Mouse (Mus musculus) limb, embryonic 12.5 days (tissue): ENCODE data around the gene Lrch3. TPM values are rescaled to one million over a fixed set of nuclear protein-coding genes. Genes with fewer than 3 reads are reported as not detected.

Source experiments
- ATAC-seq: fragments of 200-750 bp; cut with Nextera tagmentation; 2 replicates; pipeline ENCODE4 v1.8.0; 2017; ENCODE audit warnings: low read depth, moderate TSS enrichment; ENCODE audit not compliant: insufficient number of reproducible peaks, insufficient read depth, low FRiP score, low TSS enrichment
- H3K27ac ChIP-seq: fragments of 300-500 bp; sonication (generic); 2 replicates; pipeline ENCODE4 v1.5.1; 2016; ENCODE audit warnings: mild to moderate bottlenecking, moderate library complexity
- H3K27me3 ChIP-seq: fragments of 300-500 bp; sonication (generic); 2 replicates; pipeline ENCODE4 v1.6.1; 2016; ENCODE audit warnings: mild to moderate bottlenecking, moderate library complexity
- H3K36me3 ChIP-seq: fragments of 300-500 bp; sonication (generic); 2 replicates; pipeline ENCODE4 v1.6.1; 2016; ENCODE audit warnings: mild to moderate bottlenecking, moderate library complexity
- H3K4me1 ChIP-seq: fragments of 300-500 bp; sonication (generic); replicated peaks from 2 replicates; pipeline ENCODE4 v1.6.1; 2016
- H3K4me2 ChIP-seq: fragments of 300-500 bp; sonication (generic); 2 replicates; pipeline ENCODE4 v1.6.1; 2016; ENCODE audit warnings: mild to moderate bottlenecking, moderate library complexity
- H3K4me3 ChIP-seq: fragments of 300-500 bp; sonication (generic); replicated peaks from 2 replicates; pipeline ENCODE4 v1.5.1; 2016; ENCODE audit warnings: mild to moderate bottlenecking
- H3K9ac ChIP-seq: fragments of 300-500 bp; sonication (generic); replicated peaks from 2 replicates; pipeline ENCODE4 v1.6.1; 2016; ENCODE audit warnings: mild to moderate bottlenecking, moderate library complexity
- H3K9me3 ChIP-seq: fragments of 300-500 bp; sonication (generic); 2 replicates; pipeline ENCODE4 v1.6.1; 2016; ENCODE audit warnings: mild to moderate bottlenecking, moderate library complexity
- WGBS: fragments of 180-500 bp; shearing (Covaris S2); methylation state at CpG from one replicate; pipeline ENCODE4 v1.1.7; 2016; 5-methylcytosine and 5-hydroxymethylcytosine counted together
- polyA plus RNA-seq: library from polyadenylated mRNA; unstranded; fragments of >200 nt; fragmentation: Nextera tagmentation; extraction: Ambion mirVana; gene quantifications from 2 replicates; pipeline ENCODE4 v1.2.1, GENCODE M21; 2016

Lrch3 gene
- polyA plus RNA-seq, 1 experiment from 2014 or later, result 41.3 TPM

- H3K27ac ChIP-seq, result no peak overlapping the region
- no peaks in the 10 kb centered on the region for H3K27me3 ChIP-seq
- no peak overlapping the region for H3K4me2 ChIP-seq
- no peaks in the 10 kb centered on the region for H3K9me3 ChIP-seq
- 89% methylated on average over 5 of the region's 5 CpGs for WGBS
- H3K9ac ChIP-seq, result no peak overlapping the region
- no peak for ATAC-seq
- no peak overlapping the region for H3K4me3 ChIP-seq
- H3K36me3 ChIP-seq, result peaks cover 84% of the 10 kb centered on the region
- H3K4me1 ChIP-seq, result no peaks in the 10 kb centered on the region
These were observed 78.3 kb downstream of the Lrch3 start for GRCm38 (mm10) chr16:32992158-32992557.

GRCm38 (mm10) chr16:33005216-33005615 is 91.3 kb downstream of the Lrch3 start:
- Histone ChIP-seq H3K36me3 (peaks cover 83% of the 10 kb centered on the region), H3K9me3 (no peaks in the 10 kb centered on the region)
- WGBS, result 58% methylated on average over 9 of the region's 9 CpGs

DNA sequence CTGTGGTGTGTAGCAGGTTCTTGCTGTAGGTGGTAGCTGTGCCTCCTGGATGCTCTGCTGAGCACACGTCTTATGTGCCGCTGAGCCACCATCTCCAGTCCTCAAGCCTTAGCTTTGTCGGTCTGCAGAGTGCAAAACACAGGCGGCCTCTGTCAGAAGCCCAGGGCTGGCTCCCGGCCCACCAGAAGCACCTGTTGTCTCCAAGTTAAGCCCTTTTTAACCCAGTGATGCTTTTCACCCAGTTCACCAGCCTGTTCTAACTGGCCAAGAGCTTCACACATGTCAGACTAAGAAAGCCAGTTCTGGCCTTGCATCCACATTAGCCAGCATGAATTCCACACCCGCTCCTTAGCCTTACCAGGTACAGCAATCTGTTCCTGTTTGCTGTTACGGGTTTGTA is 93.0 kb downstream of the Lrch3 start:
- no peak for ATAC-seq

More at GRCm38 (mm10) chr16:33005216-33005615, 91.3 kb downstream of the Lrch3 start:
- no peak overlapping the region for H3K4me3 ChIP-seq
- H3K27me3 ChIP-seq, result no peaks in the 10 kb centered on the region
- H3K9ac ChIP-seq, result no peak overlapping the region
- no peak overlapping the region for H3K4me2 ChIP-seq
- no peaks in the 10 kb centered on the region for H3K4me1 ChIP-seq
- H3K27ac ChIP-seq, result no peak overlapping the region
- ATAC-seq, result no peak

GRCm38 (mm10) chr16:33007436-33007835 is 93.5 kb downstream of the Lrch3 start:
- Histone ChIP-seq H3K36me3 (peaks cover 82% of the 10 kb centered on the region), H3K9me3 (no peaks in the 10 kb centered on the region), H3K9ac (no peak overlapping the region), H3K27ac (no peak overlapping the region), H3K27me3 (no peaks in the 10 kb centered on the region), H3K4me3 (no peak overlapping the region), H3K4me2 (no peak overlapping the region), H3K4me1 (no peaks in the 10 kb centered on the region)
- WGBS, result 87% methylated on average over 7 of the region's 7 CpGs
- no peak for ATAC-seq

More for the DNA sequence above, 93.0 kb downstream of the Lrch3 start:
- Histone ChIP-seq H3K36me3 (peaks cover 76% of the 10 kb centered on the region), H3K4me2 (no peak overlapping the region), H3K4me3 (no peak overlapping the region), H3K27ac (no peak overlapping the region), H3K27me3 (no peaks in the 10 kb centered on the region), H3K4me1 (no peaks in the 10 kb centered on the region), H3K9me3 (no peaks in the 10 kb centered on the region), H3K9ac (no peak overlapping the region)
- 88% methylated on average over 7 of the region's 7 CpGs for WGBS

DNA sequence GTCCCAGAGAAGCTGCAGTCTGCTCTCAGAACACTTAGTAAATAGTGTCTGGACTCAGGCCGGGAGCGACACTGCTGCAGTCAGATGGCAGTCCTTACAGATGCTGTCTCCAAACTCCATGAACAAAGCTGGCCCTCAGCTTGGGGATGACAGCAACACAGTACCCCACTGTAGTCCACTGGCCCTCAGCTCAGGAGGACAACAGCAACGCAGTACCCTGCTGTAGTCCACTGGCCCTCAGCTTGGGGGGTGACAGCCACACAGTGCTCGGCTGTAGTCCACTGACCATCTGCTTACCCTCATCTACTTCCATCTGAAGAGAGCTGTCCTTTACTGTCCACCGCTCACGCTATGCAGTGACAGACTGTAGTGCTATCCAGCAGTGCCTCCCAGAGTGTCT is 96.3 kb downstream of the Lrch3 start:
- Histone ChIP-seq H3K27ac (no peak overlapping the region), H3K4me2 (no peak overlapping the region), H3K9me3 (no peaks in the 10 kb centered on the region), H3K9ac (no peak overlapping the region), H3K4me3 (no peak overlapping the region), H3K4me1 (no peaks in the 10 kb centered on the region), H3K27me3 (no peaks in the 10 kb centered on the region), H3K36me3 (peaks cover 89% of the 10 kb centered on the region)
- ATAC-seq, result no peak
- WGBS, result 87% methylated on average over 6 of the region's 6 CpGs

GRCm38 (mm10) chr16:33013801-33014200 is 99.9 kb downstream of the Lrch3 start:
- Histone ChIP-seq H3K4me3 (no peak overlapping the region), H3K4me1 (no peaks in the 10 kb centered on the region), H3K9me3 (no peaks in the 10 kb centered on the region), H3K27ac (no peak overlapping the region), H3K4me2 (no peak overlapping the region), H3K36me3 (peaks cover 75% of the 10 kb centered on the region), H3K27me3 (no peaks in the 10 kb centered on the region), H3K9ac (no peak overlapping the region)
- WGBS, result 93% methylated on average over 5 of the region's 5 CpGs
- ATAC-seq, result no peak

GRCm38 (mm10) chr16:33014921-33015320 is 101.0 kb downstream of the Lrch3 start:
- no peaks in the 10 kb centered on the region for H3K9me3 ChIP-seq
- no peaks in the 10 kb centered on the region for H3K27me3 ChIP-seq
- H3K4me2 ChIP-seq, result no peak overlapping the region
- H3K9ac ChIP-seq, result no peak overlapping the region
- no peak for ATAC-seq
- H3K4me3 ChIP-seq, result no peak overlapping the region
- no peaks in the 10 kb centered on the region for H3K4me1 ChIP-seq
- no peak overlapping the region for H3K27ac ChIP-seq
- H3K36me3 ChIP-seq, result peaks cover 64% of the 10 kb centered on the region
- 91% methylated on average over 1 of the region's 1 CpGs for WGBS

DNA sequence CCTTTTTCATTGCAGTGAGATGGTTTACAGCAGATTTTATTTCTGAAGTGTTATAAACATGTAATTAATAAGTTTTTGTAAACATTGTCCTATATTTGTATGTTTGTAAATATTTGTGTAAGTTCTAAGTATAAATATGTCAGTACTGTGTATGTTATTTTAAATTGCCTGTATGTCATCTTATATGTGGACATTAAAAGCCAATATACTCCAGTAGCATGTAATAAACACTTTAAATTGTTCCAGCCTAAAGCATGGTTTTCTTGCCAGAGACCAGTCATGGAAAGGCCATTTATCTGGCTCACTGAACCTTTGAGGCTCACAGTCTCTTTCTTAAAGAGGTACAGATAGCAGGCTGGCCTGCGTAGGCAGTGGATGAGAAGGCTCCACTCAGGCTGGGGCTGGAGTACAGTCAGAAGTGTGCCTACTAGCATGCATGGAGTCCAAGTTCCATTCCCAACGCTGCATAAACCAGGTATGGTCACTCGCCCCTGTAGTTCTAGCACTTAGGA is 101.6 kb downstream of the Lrch3 start:
- 93% methylated on average over 3 of the region's 3 CpGs for WGBS
- ATAC-seq, result no peak

DNA sequence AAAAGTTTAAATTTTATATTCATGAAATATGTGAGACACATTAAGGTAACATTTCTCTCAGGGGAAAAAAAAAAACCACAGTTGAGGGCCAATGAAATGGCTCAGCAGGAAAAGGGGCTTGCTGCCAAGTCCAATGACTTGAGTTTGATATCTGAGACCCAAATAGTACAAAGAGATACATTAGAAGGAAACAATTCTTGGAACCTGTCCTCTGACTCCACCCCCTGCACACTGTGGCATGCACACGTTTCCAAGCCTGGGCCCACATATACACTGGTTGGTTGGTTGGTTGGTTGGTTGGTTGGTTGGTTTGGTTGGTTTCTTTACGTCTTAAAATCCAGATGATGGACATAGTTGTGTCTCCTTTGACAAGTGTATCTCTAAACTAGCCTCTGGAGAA is 102.1 kb downstream of the Lrch3 start:
- Histone ChIP-seq H3K27me3 (no peaks in the 10 kb centered on the region), H3K4me1 (no peaks in the 10 kb centered on the region), H3K27ac (no peak overlapping the region), H3K9ac (no peak overlapping the region), H3K36me3 (peaks cover 54% of the 10 kb centered on the region), H3K4me2 (no peak overlapping the region), H3K4me3 (no peak overlapping the region), H3K9me3 (no peaks in the 10 kb centered on the region)
- no peak for ATAC-seq
- 85% methylated on average over 2 of the region's 2 CpGs for WGBS

More for the DNA sequence above, 101.6 kb downstream of the Lrch3 start:
- H3K4me3 ChIP-seq, result no peak overlapping the region
- no peak overlapping the region for H3K9ac ChIP-seq
- H3K36me3 ChIP-seq, result peaks cover 59% of the 10 kb centered on the region
- no peaks in the 10 kb centered on the region for H3K27me3 ChIP-seq
- no peak overlapping the region for H3K4me2 ChIP-seq
- H3K4me1 ChIP-seq, result no peaks in the 10 kb centered on the region
- H3K27ac ChIP-seq, result no peak overlapping the region
- H3K9me3 ChIP-seq, result no peaks in the 10 kb centered on the region

- no peaks in the 10 kb centered on the region for H3K4me1 ChIP-seq
- 91% methylated on average over 5 of the region's 5 CpGs for WGBS
- H3K9me3 ChIP-seq, result no peaks in the 10 kb centered on the region
- H3K27me3 ChIP-seq, result no peaks in the 10 kb centered on the region
- no peak for ATAC-seq
- no peak overlapping the region for H3K27ac ChIP-seq
- no peak overlapping the region for H3K4me2 ChIP-seq
- peaks cover 41% of the 10 kb centered on the region for H3K36me3 ChIP-seq
- no peak overlapping the region for H3K4me3 ChIP-seq
- no peak overlapping the region for H3K9ac ChIP-seq
These were observed 103.9 kb downstream of the Lrch3 start for GRCm38 (mm10) chr16:33017677-33018349.

DNA sequence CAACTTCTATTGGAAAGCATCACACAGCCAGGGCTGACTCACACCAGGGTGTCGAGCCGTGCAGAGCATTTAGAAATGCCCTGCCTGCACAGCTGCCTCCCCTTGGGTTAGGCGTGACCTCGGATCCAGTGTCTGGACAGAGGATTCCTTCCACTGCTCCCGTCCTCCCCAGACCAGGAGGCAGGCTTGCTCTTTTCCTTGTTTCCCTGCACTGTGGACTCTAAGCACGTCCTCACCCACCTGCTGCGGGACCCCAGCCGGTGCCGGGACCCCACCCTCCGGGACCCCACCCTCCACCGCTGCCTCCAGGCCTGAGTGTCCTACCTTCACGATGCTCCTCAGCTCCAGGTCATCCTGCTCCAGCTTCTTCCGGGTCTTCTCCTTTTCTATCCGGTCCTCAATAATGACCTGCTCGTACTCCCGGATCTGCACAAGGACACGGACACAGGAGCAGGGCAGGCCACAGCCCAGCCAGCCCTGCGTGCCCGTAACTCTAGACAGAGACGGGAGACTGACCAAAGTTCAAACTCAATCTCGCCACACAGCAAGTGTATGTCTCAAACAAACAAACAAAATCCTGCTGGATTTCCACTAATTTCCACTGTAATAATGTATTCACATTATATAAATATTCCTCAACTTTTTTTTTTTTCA is 105.3 kb downstream of the Lrch3 start:
- Histone ChIP-seq H3K4me2 (no peak overlapping the region), H3K4me3 (no peak overlapping the region), H3K36me3 (peaks cover 27% of the 10 kb centered on the region; the same call in 1 of the 2 replicates), H3K4me1 (no peaks in the 10 kb centered on the region), H3K27me3 (no peaks in the 10 kb centered on the region), H3K27ac (no peak overlapping the region), H3K9me3 (no peaks in the 10 kb centered on the region), H3K9ac (no peak overlapping the region)
- no peak for ATAC-seq
- WGBS, result 76% methylated on average over 21 of the region's 21 CpGs
